Mouse (Mus musculus): ENCODE results near the gene Xrcc3. TPM values are rescaled to one million over a fixed set of nuclear protein-coding genes. Genes with fewer than 3 reads are reported as not detected.

Xrcc3 gene
- total RNA-seq, 4 experiments from 2014 or later, result 17.5 to 22.1 (median 19.4) TPM

Other genes with a start within 250 kb of the Xrcc3 start
- gene Mark3, start 239.3 kb downstream of the Xrcc3 start, total RNA-seq (2022), result 100 to 1,000 TPM in 1 of 4 experiments, 10 to 100 TPM in 3; 78.4 to 115 (median 93.2) TPM
- gene Ckb, start 141.5 kb downstream of the Xrcc3 start, total RNA-seq (2022), result 100 to 1,000 TPM in 1 of 4 experiments, 10 to 100 TPM in 3; 50.3 to 118 (median 79.5) TPM
- gene Trmt61a, start 135.8 kb downstream of the Xrcc3 start, total RNA-seq (2022), result 10 to 100 TPM; 12.8 to 16.6 (median 16.0) TPM
- 10 to 100 TPM; 39.2 to 41.7 (median 40.0) TPM for gene Bag5, start 100.6 kb downstream of the Xrcc3 start, total RNA-seq (2022)
- gene Apopt1, start 100.6 kb downstream of the Xrcc3 start, total RNA-seq (2022), result 10 to 100 TPM; 65.7 to 82.3 (median 74.3) TPM
- 100 to 1,000 TPM in 2 of 4 experiments, 10 to 100 TPM in 2; 87.5 to 137 (median 109) TPM for gene Klc1, start 55.0 kb downstream of the Xrcc3 start, total RNA-seq (2022)
- 100 to 1,000 TPM; 113 to 145 (median 123) TPM for gene Zfyve21, start 297 bp upstream of the Xrcc3 start, total RNA-seq (2022)
- 10 to 100 TPM; 16.0 to 26.6 (median 18.7) TPM for gene Ppp1r13b, start 94.2 kb upstream of the Xrcc3 start, total RNA-seq (2022)
- gene Atp5mpl, start 153.1 kb upstream of the Xrcc3 start, total RNA-seq (2022), result 100 to 1,000 TPM; 314 to 407 (median 358) TPM
- gene Tdrd9, start 157.7 kb upstream of the Xrcc3 start, total RNA-seq (2022), result under 1 TPM in 2 of 4 experiments, not detected in 2; 0.09 to 0.31 TPM
- gene Rd3l, start 167.4 kb upstream of the Xrcc3 start, total RNA-seq (2022), result not detected

Measured in adrenal gland, adult 8-10 months (tissue).